Mouse (Mus musculus) midbrain, embryonic 12.5 days (tissue): ENCODE data around the gene Hdac4. TPM values are rescaled to one million over a fixed set of nuclear protein-coding genes. Genes with fewer than 3 reads are reported as not detected.

Experiments
- ATAC-seq: fragments of 200-750 bp; cut with Nextera tagmentation; 2 replicates; pipeline ENCODE4 v1.8.0; 2017; ENCODE audit warnings: low read depth, moderate TSS enrichment, moderate library complexity; ENCODE audit not compliant: low FRiP score
- H3K27ac ChIP-seq: fragments of 300-500 bp; sonication (generic); replicated peaks from 2 replicates; pipeline ENCODE4 v1.5.1; 2016; ENCODE audit warnings: mild to moderate bottlenecking
- H3K27me3 ChIP-seq: fragments of 300-500 bp; sonication (generic); 2 replicates; pipeline ENCODE4 v1.6.1; 2016; ENCODE audit warnings: mild to moderate bottlenecking
- H3K36me3 ChIP-seq: fragments of 300-500 bp; sonication (generic); 2 replicates; pipeline ENCODE4 v1.6.1; 2016
- H3K4me1 ChIP-seq: fragments of 300-500 bp; sonication (generic); 2 replicates; pipeline ENCODE4 v1.6.1; 2016
- H3K4me2 ChIP-seq: fragments of 300-500 bp; sonication (generic); replicated peaks from 2 replicates; pipeline ENCODE4 v1.6.1; 2016; ENCODE audit warnings: mild to moderate bottlenecking, moderate library complexity
- H3K4me3 ChIP-seq: fragments of 300-500 bp; sonication (generic); 2 replicates; pipeline ENCODE4 v1.5.1; 2016; ENCODE audit warnings: mild to moderate bottlenecking
- H3K9ac ChIP-seq: fragments of 300-500 bp; sonication (generic); replicated peaks from 2 replicates; pipeline ENCODE4 v1.6.1; 2016; ENCODE audit warnings: mild to moderate bottlenecking, moderate library complexity
- H3K9me3 ChIP-seq: fragments of 300-500 bp; sonication (generic); 2 replicates; pipeline ENCODE4 v1.6.1; 2016; ENCODE audit warnings: mild to moderate bottlenecking
- WGBS: fragments of 180-500 bp; shearing (Covaris S2); methylation state at CpG from one replicate; pipeline ENCODE4 v1.1.7; 2016; 5-methylcytosine and 5-hydroxymethylcytosine counted together
- polyA plus RNA-seq: library from polyadenylated mRNA; unstranded; fragments of >200 nt; fragmentation: Nextera tagmentation; extraction: Ambion mirVana; gene quantifications from 2 replicates; pipeline ENCODE4 v1.2.1, GENCODE M21; 2016

The Hdac4 gene
- polyA plus RNA-seq, 1 experiment from 2014 or later = 25.2 TPM

- ATAC-seq = no peak
- 67% methylated on average over 1 of the region's 1 CpGs for WGBS
- H3K4me2 ChIP-seq = no peak overlapping the region
- H3K9ac ChIP-seq = no peak overlapping the region
- H3K36me3 ChIP-seq = no peaks in the 10 kb centered on the region
- peaks cover 5% of the 10 kb centered on the region for H3K4me1 ChIP-seq
- no peak overlapping the region for H3K27ac ChIP-seq
- H3K9me3 ChIP-seq = no peaks in the 10 kb centered on the region
- no peak overlapping the region for H3K4me3 ChIP-seq
- no peaks in the 10 kb centered on the region for H3K27me3 ChIP-seq
These were observed 149.8 kb downstream of the Hdac4 start for GRCm38 (mm10) chr1:92045671-92046070.

- Histone ChIP-seq H3K27ac (no peak overlapping the region), H3K4me3 (no peak overlapping the region), H3K27me3 (no peaks in the 10 kb centered on the region), H3K9me3 (no peaks in the 10 kb centered on the region), H3K4me2 (no peak overlapping the region), H3K36me3 (no peaks in the 10 kb centered on the region), H3K9ac (no peak overlapping the region), H3K4me1 (0 out of 2 replicates have a peak, but pooled peaks cover 2% of the 10 kb centered on the region)
- 82% methylated on average over 3 of the region's 3 CpGs for WGBS
- ATAC-seq = no peak
These were observed 150.6 kb downstream of the Hdac4 start for GRCm38 (mm10) chr1:92044868-92045267.

- H3K36me3 ChIP-seq = no peaks in the 10 kb centered on the region
- no peak overlapping the region for H3K4me2 ChIP-seq
- H3K9me3 ChIP-seq = no peaks in the 10 kb centered on the region
- H3K9ac ChIP-seq = no peak overlapping the region
- H3K27ac ChIP-seq = no peak overlapping the region
- H3K27me3 ChIP-seq = no peaks in the 10 kb centered on the region
- no peak overlapping the region for H3K4me3 ChIP-seq
- H3K4me1 ChIP-seq = 0 out of 2 replicates have a peak, but pooled peaks cover 2% of the 10 kb centered on the region
- no peak for ATAC-seq
These were observed 151.5 kb downstream of the Hdac4 start for GRCm38 (mm10) chr1:92043989-92044388.

GRCm38 (mm10) chr1:92042126-92042525 lies 153.4 kb downstream of the Hdac4 start:
- 54% methylated on average over 3 of the region's 3 CpGs for WGBS
- Histone ChIP-seq H3K27me3 (no peaks in the 10 kb centered on the region), H3K4me1 (0 out of 2 replicates have a peak, but pooled peaks cover 2% of the 10 kb centered on the region), H3K9me3 (no peaks in the 10 kb centered on the region), H3K36me3 (no peaks in the 10 kb centered on the region), H3K4me3 (no peak overlapping the region), H3K27ac (no peak overlapping the region; the same call in 1 of the 2 replicates), H3K9ac (no peak overlapping the region), H3K4me2 (no peak overlapping the region)
- no peak for ATAC-seq

GRCm38 (mm10) chr1:92041290-92041689 lies 154.2 kb downstream of the Hdac4 start:
- no peak for ATAC-seq

GRCm38 (mm10) chr1:92038714-92039113 lies 156.8 kb downstream of the Hdac4 start:
- no peak overlapping the region for H3K4me3 ChIP-seq
- 72% methylated on average over 1 of the region's 1 CpGs for WGBS
- no peak overlapping the region for H3K4me2 ChIP-seq
- H3K27me3 ChIP-seq = no peaks in the 10 kb centered on the region
- no peak overlapping the region for H3K9ac ChIP-seq
- ATAC-seq = no peak
- H3K36me3 ChIP-seq = peaks cover 3% of the 10 kb centered on the region; the same call in 1 of the 2 replicates
- no peak overlapping the region for H3K27ac ChIP-seq
- no peaks in the 10 kb centered on the region for H3K9me3 ChIP-seq
- H3K4me1 ChIP-seq = peaks cover 16% of the 10 kb centered on the region

More at GRCm38 (mm10) chr1:92041290-92041689, 154.2 kb downstream of the Hdac4 start:
- H3K4me3 ChIP-seq = no peak overlapping the region
- no peak overlapping the region for H3K4me2 ChIP-seq
- no peak overlapping the region for H3K27ac ChIP-seq
- no peak overlapping the region for H3K9ac ChIP-seq
- no peaks in the 10 kb centered on the region for H3K27me3 ChIP-seq
- 78% methylated on average over 3 of the region's 3 CpGs for WGBS
- peaks cover 5% of the 10 kb centered on the region; the same call in 1 of the 2 replicates for H3K4me1 ChIP-seq
- H3K9me3 ChIP-seq = no peaks in the 10 kb centered on the region
- H3K36me3 ChIP-seq = no peaks in the 10 kb centered on the region

GRCm38 (mm10) chr1:92037039-92037438 lies 158.5 kb downstream of the Hdac4 start:
- WGBS = 95% methylated on average over 7 of the region's 7 CpGs
- no peak overlapping the region for H3K4me2 ChIP-seq
- no peak for ATAC-seq
- H3K27ac ChIP-seq = no peak overlapping the region
- no peaks in the 10 kb centered on the region for H3K27me3 ChIP-seq
- H3K4me3 ChIP-seq = no peak overlapping the region
- peaks cover 3% of the 10 kb centered on the region; the same call in 1 of the 2 replicates for H3K36me3 ChIP-seq
- peaks cover 16% of the 10 kb centered on the region for H3K4me1 ChIP-seq
- no peak overlapping the region for H3K9ac ChIP-seq
- H3K9me3 ChIP-seq = no peaks in the 10 kb centered on the region

- Histone ChIP-seq H3K4me1 (peaks cover 14% of the 10 kb centered on the region), H3K27me3 (no peaks in the 10 kb centered on the region), H3K9ac (no peak overlapping the region), H3K4me2 (no peak overlapping the region), H3K9me3 (no peaks in the 10 kb centered on the region), H3K4me3 (no peak overlapping the region), H3K27ac (0 out of 2 replicates have a peak overlapping the region, but pooled peaks have one; percentile 3), H3K36me3 (peaks cover 3% of the 10 kb centered on the region; the same call in 1 of the 2 replicates)
- ATAC-seq = no peak
- 43% methylated on average over 6 of the region's 6 CpGs for WGBS
These were observed 159.7 kb downstream of the Hdac4 start for GRCm38 (mm10) chr1:92035770-92036169.

GRCm38 (mm10) chr1:92034247-92034646 lies 161.3 kb downstream of the Hdac4 start:
- Histone ChIP-seq H3K9me3 (no peaks in the 10 kb centered on the region), H3K4me1 (peaks cover 14% of the 10 kb centered on the region), H3K9ac (no peak overlapping the region), H3K36me3 (peaks cover 10% of the 10 kb centered on the region; the same call in 1 of the 2 replicates), H3K27ac (no peak overlapping the region), H3K27me3 (no peaks in the 10 kb centered on the region), H3K4me3 (no peak overlapping the region), H3K4me2 (no peak overlapping the region)
- 83% methylated on average over 3 of the region's 3 CpGs for WGBS
- ATAC-seq = no peak

- Histone ChIP-seq H3K36me3 (peaks cover 17% of the 10 kb centered on the region; the same call in 1 of the 2 replicates), H3K9ac (no peak overlapping the region), H3K4me2 (no peak overlapping the region), H3K4me1 (peaks cover 14% of the 10 kb centered on the region), H3K4me3 (no peak overlapping the region), H3K27me3 (no peaks in the 10 kb centered on the region), H3K27ac (no peak overlapping the region), H3K9me3 (no peaks in the 10 kb centered on the region)
- WGBS = 96% methylated on average over 7 of the region's 7 CpGs
- no peak for ATAC-seq
These were observed 162.0 kb downstream of the Hdac4 start for GRCm38 (mm10) chr1:92033463-92033862.

- Histone ChIP-seq H3K4me1 (peaks cover 3% of the 10 kb centered on the region), H3K4me2 (no peak overlapping the region), H3K4me3 (no peak overlapping the region), H3K27me3 (no peaks in the 10 kb centered on the region), H3K9me3 (no peaks in the 10 kb centered on the region), H3K9ac (no peak overlapping the region), H3K36me3 (peaks cover 38% of the 10 kb centered on the region), H3K27ac (no peak overlapping the region)
- 85% methylated on average over 6 of the region's 6 CpGs for whole genome bisulfite sequencing
- no peak for ATAC-seq
These were observed 165.0 kb downstream of the Hdac4 start for GRCm38 (mm10) chr1:92030541-92030940.

- H3K4me3 ChIP-seq = no peak overlapping the region
- peaks cover 34% of the 10 kb centered on the region for H3K36me3 ChIP-seq
- no peaks in the 10 kb centered on the region for H3K27me3 ChIP-seq
- ATAC-seq = no peak
- WGBS = 94% methylated on average over 2 of the region's 2 CpGs
- no peaks in the 10 kb centered on the region for H3K4me1 ChIP-seq
- no peak overlapping the region for H3K27ac ChIP-seq
- H3K9ac ChIP-seq = no peak overlapping the region
- no peak overlapping the region for H3K4me2 ChIP-seq
- H3K9me3 ChIP-seq = no peaks in the 10 kb centered on the region
These were observed 167.3 kb downstream of the Hdac4 start for GRCm38 (mm10) chr1:92028158-92028557.

- no peak overlapping the region for H3K27ac ChIP-seq
- 94% methylated on average over 3 of the region's 3 CpGs for WGBS
- no peak for ATAC-seq
- H3K36me3 ChIP-seq = peaks cover 34% of the 10 kb centered on the region
- H3K4me2 ChIP-seq = no peak overlapping the region
- no peaks in the 10 kb centered on the region; the same call in 1 of the 2 replicates for H3K4me1 ChIP-seq
- H3K27me3 ChIP-seq = no peaks in the 10 kb centered on the region
- H3K9ac ChIP-seq = no peak overlapping the region
- H3K4me3 ChIP-seq = no peak overlapping the region
- no peaks in the 10 kb centered on the region for H3K9me3 ChIP-seq
These were observed 169.1 kb downstream of the Hdac4 start for GRCm38 (mm10) chr1:92026351-92026750.
